Mouse (Mus musculus): Measurements from ENCODE around the gene Tgm2. TPM values are rescaled to one million over a fixed set of nuclear protein-coding genes. Genes with fewer than 3 reads are reported as not detected.
A peak's percentile ranks its signal among the peaks of the same experiment; 100 is the strongest.

The Tgm2 gene
- polyA plus RNA-seq, 1 experiment from 2014 or later: 226 TPM

DNA sequence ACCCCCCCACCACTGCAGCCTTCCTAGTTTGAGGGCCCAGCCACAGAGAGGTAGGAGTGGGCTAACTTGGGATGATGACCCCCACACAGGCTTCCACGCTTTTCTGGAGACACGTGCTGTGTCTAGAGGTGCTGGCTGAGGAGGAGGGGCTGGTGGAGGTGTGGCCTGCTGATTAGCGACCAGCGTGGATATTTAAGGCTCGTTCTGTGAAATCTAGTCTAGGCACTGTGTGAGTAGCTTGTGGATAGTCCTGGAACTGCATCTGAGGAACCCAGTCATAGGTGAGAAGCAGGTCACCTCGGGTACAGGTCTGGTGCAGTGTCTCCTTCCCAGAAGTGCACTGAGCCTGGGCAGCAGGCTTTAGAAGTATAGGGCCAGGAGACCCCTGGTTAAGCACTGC lies 29.6 kb downstream of the Tgm2 start:
- Histone ChIP-seq H3K4me3 (ENCODE audit: low read length) (no peak overlapping the region), H3K4me1 (ENCODE audit: control insufficient read depth, insufficient read depth, low read length) (peaks cover 38% of the 10 kb centered on the region), H3K27me3 (ENCODE audit: control insufficient read depth, insufficient read depth, low read length) (no peaks in the 10 kb centered on the region), H3K4me2 (ENCODE audit: low read depth, low read length) (no peak overlapping the region), H3K9me3 (replicated peaks; ENCODE audit: control insufficient read depth, low read length) (no peaks in the 10 kb centered on the region), H3K9ac (ENCODE audit: low read length) (peak overlapping the region; percentile 27; the same call in 1 of the 2 replicates), H3K36me3 (ENCODE audit: control insufficient read depth, insufficient read depth) (peaks cover 35% of the 10 kb centered on the region), H3K27ac (ENCODE audit: low read length) (0 out of 2 replicates have a peak overlapping the region, but pooled peaks have one; percentile 17)
- WGBS: 18% methylated on average over 6 of the region's 6 CpGs
- ATAC-seq (replicated peaks; ENCODE audit: extremely low read depth, insufficient read depth, low FRiP score): no peak

DNA sequence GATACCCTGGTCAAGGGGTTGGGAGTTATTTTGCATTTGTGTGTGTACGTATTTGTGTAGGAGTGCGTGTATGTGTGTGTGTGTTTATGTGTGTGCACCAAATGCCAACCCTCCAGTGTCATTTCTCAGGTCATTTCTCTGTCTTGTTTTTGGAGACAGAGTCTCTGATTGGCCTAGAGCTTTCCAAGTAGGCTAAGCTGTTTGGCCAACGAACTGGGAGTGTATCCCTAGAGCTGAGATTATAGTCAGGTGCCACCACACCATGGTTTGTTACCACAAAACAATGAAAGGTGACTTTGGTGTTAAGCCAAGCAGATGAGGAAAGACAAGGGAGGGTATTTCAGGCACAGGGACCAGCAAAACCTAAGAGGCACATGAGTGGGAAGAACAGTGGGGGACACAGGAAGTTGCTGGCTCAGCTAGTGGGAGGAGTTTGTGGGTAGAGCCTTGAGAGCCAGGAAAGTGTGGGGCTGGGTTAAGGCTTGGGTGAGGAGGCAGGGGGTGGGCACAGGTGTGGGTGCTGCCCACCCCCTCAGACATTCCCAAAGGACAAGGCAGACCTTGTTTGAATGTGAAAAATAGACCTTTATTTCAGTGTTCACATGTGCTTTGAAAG lies 30.3 kb downstream of the Tgm2 start:
- ATAC-seq (replicated peaks; ENCODE audit: extremely low read depth, insufficient read depth, low FRiP score): no peak
- Histone ChIP-seq H3K9me3 (replicated peaks; ENCODE audit: control insufficient read depth, low read length) (no peaks in the 10 kb centered on the region), H3K4me1 (ENCODE audit: control insufficient read depth, insufficient read depth, low read length) (peaks cover 33% of the 10 kb centered on the region), H3K27ac (ENCODE audit: low read length) (peak overlapping the region; percentile 27; the same call in 1 of the 2 replicates), H3K4me3 (ENCODE audit: low read length) (no peak overlapping the region), H3K9ac (ENCODE audit: low read length) (no peak overlapping the region), H3K4me2 (ENCODE audit: low read depth, low read length) (no peak overlapping the region), H3K36me3 (ENCODE audit: control insufficient read depth, insufficient read depth) (peaks cover 29% of the 10 kb centered on the region), H3K27me3 (ENCODE audit: control insufficient read depth, insufficient read depth, low read length) (no peaks in the 10 kb centered on the region)
- 86% methylated on average over 3 of the region's 3 CpGs for WGBS

DNA sequence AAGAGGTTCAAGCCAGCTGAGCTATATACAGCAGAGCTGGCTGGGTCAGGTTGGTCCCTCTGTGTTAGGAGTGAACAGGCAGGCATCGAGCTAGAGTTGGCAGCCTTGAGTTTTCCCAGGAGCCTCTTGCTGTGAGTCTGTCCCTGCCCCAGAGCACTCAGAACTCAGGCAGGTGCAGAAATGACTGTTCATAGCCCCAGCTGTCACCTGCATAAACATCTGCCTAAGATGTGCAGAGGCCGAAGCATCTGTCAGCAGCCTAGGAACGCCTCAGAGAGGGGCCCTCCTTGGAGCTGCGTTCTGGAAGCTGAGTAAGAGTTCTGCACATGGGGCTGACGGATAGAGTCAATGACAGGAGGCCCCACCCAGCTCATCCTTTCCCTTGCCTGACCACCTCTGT lies 31.3 kb downstream of the Tgm2 start:
- Histone ChIP-seq H3K27me3 (ENCODE audit: control insufficient read depth, insufficient read depth, low read length) (no peaks in the 10 kb centered on the region), H3K4me2 (ENCODE audit: low read depth, low read length) (no peak overlapping the region), H3K36me3 (ENCODE audit: control insufficient read depth, insufficient read depth) (peaks cover 26% of the 10 kb centered on the region), H3K4me1 (ENCODE audit: control insufficient read depth, insufficient read depth, low read length) (peaks cover 33% of the 10 kb centered on the region), H3K4me3 (ENCODE audit: low read length) (no peak overlapping the region), H3K9me3 (replicated peaks; ENCODE audit: control insufficient read depth, low read length) (no peaks in the 10 kb centered on the region), H3K27ac (ENCODE audit: low read length) (peak overlapping the region; percentile 51), H3K9ac (ENCODE audit: low read length) (no peak overlapping the region)
- no peak for ATAC-seq (replicated peaks; ENCODE audit: extremely low read depth, insufficient read depth, low FRiP score)
- 30% methylated on average over 5 of the region's 5 CpGs for WGBS

DNA sequence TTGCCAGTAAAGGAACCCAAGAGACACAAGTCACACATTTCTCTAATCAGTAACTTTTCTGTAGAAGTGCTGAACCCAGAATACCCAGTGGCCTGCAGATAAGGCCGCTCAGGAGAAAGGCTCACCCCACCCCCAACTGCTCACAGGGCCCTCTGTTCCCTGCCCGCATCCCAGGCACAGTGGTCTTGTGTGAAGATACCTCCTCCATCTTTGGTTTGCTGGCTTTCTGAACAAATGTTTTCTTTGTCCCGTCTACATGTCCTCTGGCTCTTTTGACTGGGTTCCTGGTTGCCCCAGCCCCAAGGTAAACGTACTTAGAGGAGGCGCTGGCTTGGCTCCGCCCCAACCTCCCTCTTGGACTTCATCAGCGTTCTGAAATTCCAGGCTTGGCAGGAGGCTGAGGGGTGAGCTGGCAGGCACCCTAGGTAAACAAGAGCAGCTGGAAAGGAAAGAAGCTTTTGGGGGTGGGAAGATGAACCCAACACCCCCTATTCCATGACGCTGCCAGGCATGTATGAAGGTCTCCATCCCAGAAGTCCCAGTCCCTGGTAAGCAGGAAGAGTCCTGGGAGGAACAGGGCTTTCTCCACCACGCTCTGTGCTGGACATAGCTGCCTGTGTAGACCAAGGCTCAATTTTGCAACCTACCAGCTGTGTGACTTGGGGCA lies 32.5 kb downstream of the Tgm2 start:
- Histone ChIP-seq H3K27me3 (ENCODE audit: control insufficient read depth, insufficient read depth, low read length) (no peaks in the 10 kb centered on the region), H3K9me3 (replicated peaks; ENCODE audit: control insufficient read depth, low read length) (no peaks in the 10 kb centered on the region), H3K36me3 (ENCODE audit: control insufficient read depth, insufficient read depth) (peaks cover 15% of the 10 kb centered on the region), H3K4me3 (ENCODE audit: low read length) (peak overlapping the region; percentile 14; the same call in 1 of the 2 replicates), H3K27ac (ENCODE audit: low read length) (peak overlapping the region; percentile 81), H3K4me2 (ENCODE audit: low read depth, low read length) (peak overlapping the region; percentile 41), H3K9ac (ENCODE audit: low read length) (peak overlapping the region; percentile 6), H3K4me1 (ENCODE audit: control insufficient read depth, insufficient read depth, low read length) (peaks cover 40% of the 10 kb centered on the region)
- peak; percentile 78 for ATAC-seq (replicated peaks; ENCODE audit: extremely low read depth, insufficient read depth, low FRiP score)
- WGBS: 11% methylated on average over 9 of the region's 9 CpGs

DNA sequence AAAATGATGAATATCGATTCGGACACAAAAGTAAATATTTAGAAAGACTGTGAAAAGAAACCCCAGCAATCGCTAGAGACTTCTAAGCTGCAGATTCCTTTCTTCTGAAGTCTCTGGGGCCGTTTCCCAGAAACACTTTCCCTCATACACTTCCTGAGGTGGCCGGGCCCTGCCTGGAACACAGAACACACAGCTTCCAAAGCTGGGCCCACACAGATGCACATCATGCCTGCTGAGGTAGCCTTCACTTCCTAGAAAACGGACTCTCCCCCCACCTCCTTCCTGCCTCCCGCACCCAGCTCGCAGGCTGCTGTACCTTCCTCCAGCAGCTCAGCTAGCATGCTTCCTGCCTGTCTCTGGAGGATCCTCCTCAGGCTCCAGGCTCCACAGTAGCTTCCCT lies 36.7 kb downstream of the Tgm2 start:
- WGBS: 42% methylated on average over 8 of the region's 8 CpGs

DNA sequence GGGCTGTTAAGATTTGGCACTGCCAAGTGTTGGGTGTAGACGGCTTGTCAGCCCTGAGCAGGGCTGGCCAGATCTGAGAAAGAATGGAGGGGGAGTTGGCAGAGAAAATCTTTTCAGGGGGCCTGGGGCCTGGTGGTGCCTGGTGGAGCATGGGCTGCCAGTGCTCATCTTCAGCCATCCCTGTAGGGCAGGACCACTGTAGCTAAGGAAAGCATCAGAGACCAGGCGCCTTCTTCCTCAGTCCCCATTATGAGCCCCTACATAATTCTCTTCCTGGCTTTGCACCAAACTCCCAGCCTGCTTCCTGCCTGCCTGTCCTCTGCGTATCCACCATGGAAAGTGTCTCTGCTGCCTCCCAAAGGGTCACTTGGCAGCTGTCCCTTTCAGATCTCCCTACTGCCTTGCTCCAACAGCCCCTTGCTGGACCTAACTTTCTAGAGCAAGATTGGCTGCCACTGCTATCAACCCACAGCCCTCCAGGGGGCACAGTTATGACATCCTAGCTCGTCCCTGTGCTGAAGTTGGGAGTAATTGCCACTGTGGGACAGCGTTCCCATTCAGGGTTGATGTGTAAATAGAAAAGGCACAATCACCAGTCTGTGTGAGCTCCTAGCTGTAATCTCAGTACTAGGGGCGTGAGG lies 39.2 kb downstream of the Tgm2 start:
- Histone ChIP-seq H3K4me2 (ENCODE audit: low read depth, low read length) (no peak overlapping the region), H3K27ac (ENCODE audit: low read length) (peak overlapping the region; percentile 61), H3K9ac (ENCODE audit: low read length) (no peak overlapping the region), H3K36me3 (ENCODE audit: control insufficient read depth, insufficient read depth) (no peaks in the 10 kb centered on the region), H3K4me1 (ENCODE audit: control insufficient read depth, insufficient read depth, low read length) (peaks cover 22% of the 10 kb centered on the region), H3K9me3 (replicated peaks; ENCODE audit: control insufficient read depth, low read length) (no peaks in the 10 kb centered on the region), H3K27me3 (ENCODE audit: control insufficient read depth, insufficient read depth, low read length) (no peaks in the 10 kb centered on the region), H3K4me3 (ENCODE audit: low read length) (no peak overlapping the region)
- ATAC-seq (replicated peaks; ENCODE audit: extremely low read depth, insufficient read depth, low FRiP score): peak; percentile 74
- 23% methylated on average over 6 of the region's 6 CpGs for WGBS

More for the DNA sequence above, 36.7 kb downstream of the Tgm2 start:
- no peaks in the 10 kb centered on the region for H3K36me3 ChIP-seq (ENCODE audit: control insufficient read depth, insufficient read depth)
- H3K9ac ChIP-seq (ENCODE audit: low read length): peak overlapping the region; percentile 55; the same call in 1 of the 2 replicates
- no peak overlapping the region for H3K4me2 ChIP-seq (ENCODE audit: low read depth, low read length)
- H3K27ac ChIP-seq (ENCODE audit: low read length): peak overlapping the region; percentile 61
- no peak for ATAC-seq (replicated peaks; ENCODE audit: extremely low read depth, insufficient read depth, low FRiP score)
- H3K4me1 ChIP-seq (ENCODE audit: control insufficient read depth, insufficient read depth, low read length): peaks cover 35% of the 10 kb centered on the region
- H3K4me3 ChIP-seq (ENCODE audit: low read length): no peak overlapping the region
- H3K9me3 ChIP-seq (replicated peaks; ENCODE audit: control insufficient read depth, low read length): no peaks in the 10 kb centered on the region
- H3K27me3 ChIP-seq (ENCODE audit: control insufficient read depth, insufficient read depth, low read length): no peaks in the 10 kb centered on the region

DNA sequence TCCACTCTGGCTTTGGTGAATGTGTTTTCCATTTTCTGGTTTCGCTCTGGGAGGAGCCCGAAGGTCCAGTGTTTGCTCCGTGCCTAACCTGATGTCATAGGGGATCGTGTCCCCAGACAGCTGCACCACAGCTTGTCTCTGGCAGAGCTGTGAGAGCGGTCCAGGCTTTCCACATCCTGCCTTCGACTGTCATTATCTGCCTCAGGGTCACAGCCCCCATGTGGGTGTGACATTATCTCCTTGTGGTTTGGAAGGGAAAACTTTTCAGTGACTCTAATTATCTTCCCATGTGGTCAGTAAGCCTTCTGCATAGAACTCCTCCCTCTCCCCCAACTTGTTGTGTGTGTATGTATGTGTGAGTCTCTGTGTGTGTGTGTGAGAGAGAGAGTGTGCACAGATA lies 40.6 kb downstream of the Tgm2 start:
- Histone ChIP-seq H3K9ac (ENCODE audit: low read length) (no peak overlapping the region), H3K27me3 (ENCODE audit: control insufficient read depth, insufficient read depth, low read length) (no peaks in the 10 kb centered on the region), H3K9me3 (replicated peaks; ENCODE audit: control insufficient read depth, low read length) (no peaks in the 10 kb centered on the region), H3K4me3 (ENCODE audit: low read length) (no peak overlapping the region), H3K4me2 (ENCODE audit: low read depth, low read length) (no peak overlapping the region), H3K27ac (ENCODE audit: low read length) (no peak overlapping the region), H3K36me3 (ENCODE audit: control insufficient read depth, insufficient read depth) (no peaks in the 10 kb centered on the region), H3K4me1 (ENCODE audit: control insufficient read depth, insufficient read depth, low read length) (peaks cover 22% of the 10 kb centered on the region)
- WGBS: 70% methylated on average over 6 of the region's 6 CpGs
- no peak for ATAC-seq (replicated peaks; ENCODE audit: extremely low read depth, insufficient read depth, low FRiP score)

DNA sequence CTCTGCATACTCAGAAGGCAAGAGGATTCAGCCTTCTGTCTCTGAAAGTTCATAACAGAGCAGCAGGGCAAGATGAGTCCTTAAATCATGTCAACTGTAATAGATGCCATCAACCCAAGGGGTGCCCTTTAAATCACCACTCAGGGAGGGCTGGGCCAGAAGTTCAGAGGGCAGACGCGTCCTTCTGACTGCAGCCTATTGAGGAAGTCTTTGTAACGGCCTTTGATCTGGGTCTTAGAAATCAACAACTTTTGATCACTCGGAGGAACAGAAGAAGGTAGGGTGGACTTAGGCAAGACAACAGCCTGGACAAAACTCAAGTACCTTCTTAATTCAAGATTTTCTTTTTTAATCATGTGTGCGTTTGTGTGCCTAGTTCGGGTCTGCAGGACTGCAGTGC lies 41.3 kb downstream of the Tgm2 start:
- Histone ChIP-seq H3K36me3 (ENCODE audit: control insufficient read depth, insufficient read depth) (no peaks in the 10 kb centered on the region), H3K27me3 (ENCODE audit: control insufficient read depth, insufficient read depth, low read length) (no peaks in the 10 kb centered on the region), H3K4me1 (ENCODE audit: control insufficient read depth, insufficient read depth, low read length) (peaks cover 22% of the 10 kb centered on the region), H3K4me3 (ENCODE audit: low read length) (no peak overlapping the region), H3K9ac (ENCODE audit: low read length) (no peak overlapping the region), H3K27ac (ENCODE audit: low read length) (no peak overlapping the region), H3K4me2 (ENCODE audit: low read depth, low read length) (no peak overlapping the region), H3K9me3 (replicated peaks; ENCODE audit: control insufficient read depth, low read length) (no peaks in the 10 kb centered on the region)
- 88% methylated on average over 6 of the region's 6 CpGs for WGBS
- no peak for ATAC-seq (replicated peaks; ENCODE audit: extremely low read depth, insufficient read depth, low FRiP score)

DNA sequence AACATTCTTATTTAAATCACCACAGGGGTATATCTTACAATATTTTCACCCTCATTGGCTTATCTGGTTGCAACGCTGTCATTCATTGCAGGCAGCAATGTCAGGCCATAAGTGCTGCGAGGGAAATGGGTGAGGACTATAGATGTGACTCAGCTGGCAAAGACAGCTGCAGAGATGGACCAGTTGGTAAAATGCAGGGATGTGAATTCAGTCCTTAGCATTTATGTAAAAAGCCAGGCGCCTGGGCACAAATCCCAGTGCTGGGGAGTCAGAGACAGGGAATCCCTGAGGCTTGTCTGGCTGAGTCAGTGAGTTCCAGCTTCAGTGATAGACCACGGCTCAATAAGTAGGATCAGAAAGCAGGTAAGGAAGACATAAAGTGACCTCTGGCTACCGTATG lies 44.5 kb downstream of the Tgm2 start:
- no peak for ATAC-seq (replicated peaks; ENCODE audit: extremely low read depth, insufficient read depth, low FRiP score)
- WGBS: 73% methylated on average over 5 of the region's 5 CpGs
- H3K36me3 ChIP-seq (ENCODE audit: control insufficient read depth, insufficient read depth): no peaks in the 10 kb centered on the region
- no peaks in the 10 kb centered on the region for H3K9me3 ChIP-seq (replicated peaks; ENCODE audit: control insufficient read depth, low read length)
- H3K9ac ChIP-seq (ENCODE audit: low read length): no peak overlapping the region
- H3K4me1 ChIP-seq (ENCODE audit: control insufficient read depth, insufficient read depth, low read length): peaks cover 2% of the 10 kb centered on the region
- H3K27ac ChIP-seq (ENCODE audit: low read length): no peak overlapping the region
- no peaks in the 10 kb centered on the region for H3K27me3 ChIP-seq (ENCODE audit: control insufficient read depth, insufficient read depth, low read length)
- no peak overlapping the region for H3K4me3 ChIP-seq (ENCODE audit: low read length)
- H3K4me2 ChIP-seq (ENCODE audit: low read depth, low read length): no peak overlapping the region

All from heart, embryonic 16.5 days (tissue).